Mouse (Mus musculus) CH12.LX (cell line): ENCODE measurements around the gene Rae1.

Experiments
- CTCF ChIP-seq, 2 experiments: IDR thresholded peaks in 1 of 2; conservative IDR thresholded peaks in 1 of 2; 2 replicates each; pipeline ENCODE4 v1.5.1; 2011 to 2012; ENCODE audit warnings: low read depth in 2 of 2, low read length in 2 of 2, improper control_type of control experiment in 1 of 2, inconsistent platforms in 1 of 2, mild to moderate bottlenecking in 1 of 2, moderate library complexity in 1 of 2
- EP300 ChIP-seq: IDR thresholded peaks from 2 replicates; pipeline ENCODE4 v1.6.1; 2011; ENCODE audit warnings: low read length, improper control_type of control experiment
- JUN ChIP-seq: IDR thresholded peaks from 2 replicates; pipeline ENCODE4 v1.6.1; 2011; ENCODE audit warnings: low read depth, mild to moderate bottlenecking, low read length, improper control_type of control experiment, moderate library complexity; ENCODE audit not compliant: insufficient read depth
- MAFK ChIP-seq: IDR thresholded peaks from 2 replicates; pipeline ENCODE4 v1.6.1; 2011; ENCODE audit warnings: low read length, improper control_type of control experiment; ENCODE audit not compliant: insufficient replicate concordance
- MAX ChIP-seq: IDR thresholded peaks from 2 replicates; pipeline ENCODE4 v1.6.1; 2011; ENCODE audit warnings: low read length, improper control_type of control experiment
- NRF1 ChIP-seq: IDR thresholded peaks from 2 replicates; pipeline ENCODE4 v1.6.1; 2014; ENCODE audit warnings: low read depth, mild to moderate bottlenecking, inconsistent platforms, low read length, improper control_type of control experiment, moderate library complexity
- POLR2A ChIP-seq: IDR thresholded peaks from 2 replicates; pipeline ENCODE4 v1.6.1; 2011; ENCODE audit warnings: low read depth, mild to moderate bottlenecking, improper control_type of control experiment, low read length
- ZC3H11A ChIP-seq: IDR thresholded peaks from 2 replicates; pipeline ENCODE4 v1.6.1; 2012; ENCODE audit warnings: low read depth, mild to moderate bottlenecking, inconsistent platforms, low read length, improper control_type of control experiment
- ZMIZ1 ChIP-seq: IDR thresholded peaks from 2 replicates; pipeline ENCODE4 v1.6.1; 2012; ENCODE audit warnings: low read depth, mild to moderate bottlenecking, inconsistent platforms, low read length, improper control_type of control experiment

DNA sequence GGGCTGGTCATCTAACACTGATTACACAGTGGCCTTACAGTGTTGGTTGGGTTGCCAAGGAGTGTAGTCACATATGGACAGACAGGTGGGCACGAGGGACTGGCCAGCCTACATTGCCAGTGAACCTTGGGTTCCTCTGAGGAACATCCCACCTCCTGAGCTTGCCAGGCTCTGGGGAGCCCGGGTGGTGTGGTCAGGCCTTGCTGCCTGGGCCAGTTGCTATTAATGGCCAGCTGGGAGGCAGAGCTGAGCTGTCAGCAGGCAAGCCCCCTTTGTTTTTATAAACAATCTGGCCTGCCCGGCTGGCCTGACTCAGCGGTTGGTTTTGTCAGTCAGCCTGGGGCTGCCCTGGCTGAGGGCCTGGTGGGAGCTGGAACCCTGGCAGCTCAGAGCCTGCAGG lies 25.0 kb downstream of the Rae1 start:
- TF ChIP-seq EP300 (no peak), MAX (no peak), POLR2A (no peak), ZC3H11A (no peak), NRF1 (no peak), MAFK (no peak), ZMIZ1 (no peak), JUN (no peak), CTCF (conservative IDR thresholded peaks at IDR 0.05 in 1 of 2, IDR thresholded peaks at IDR 0.05 in 1 of 2; ENCODE audit: low read depth in 2 of 2, low read length in 2 of 2) (no peak)
